Mouse (Mus musculus): ENCODE data around the gene Irgm1.
"Not testable (repeated sequence)": the region's sequence is repeated elsewhere in the genome, so short reads cannot be mapped to it uniquely, and the experiment has no call there.

Irgm1 gene

GRCm38 (mm10) chr11:48833078-48833730 lies 38.3 kb downstream of the Irgm1 start:
- no peak for DNase-seq (ENCODE audit: low spot score)

GRCm38 (mm10) chr11:48831273-48831672 lies 40.2 kb downstream of the Irgm1 start:
- DNase-seq (ENCODE audit: low spot score), result no peak

- DNase-seq (ENCODE audit: low spot score), result no peak
Measured at GRCm38 (mm10) chr11:48830279-48830678, 41.2 kb downstream of the Irgm1 start.

DNA sequence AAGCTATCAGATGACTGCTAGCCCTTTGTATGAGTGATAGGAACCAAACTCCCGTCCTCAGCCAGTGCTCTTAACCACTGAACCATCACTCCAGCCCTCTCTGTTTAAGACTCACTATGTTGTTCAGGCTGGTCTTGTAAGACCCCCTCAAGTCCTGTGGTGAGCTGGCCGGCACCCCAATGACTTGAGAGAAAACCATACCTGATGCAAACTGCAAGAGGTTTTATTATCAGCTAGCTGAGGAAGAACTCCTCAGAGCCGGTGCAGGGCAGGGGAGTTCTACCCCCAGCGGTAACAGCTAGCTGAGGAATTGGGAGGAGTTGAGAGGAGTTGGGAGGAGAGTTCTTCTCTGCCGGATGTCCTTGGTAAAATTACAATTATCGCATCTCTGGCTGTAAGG lies 43.6 kb downstream of the Irgm1 start:
- DNase-seq (ENCODE audit: low spot score), result no peak

- peak; percentile 70 for DNase-seq (ENCODE audit: low spot score)
Measured at GRCm38 (mm10) chr11:48826752-48827096, 44.8 kb downstream of the Irgm1 start.

GRCm38 (mm10) chr11:48825979-48826751 lies 45.3 kb downstream of the Irgm1 start, which contains the start of the genes Trim7 and Gm12184:
TSS of gene Trim7 (plus strand) at chr11:48826140.
TSS of gene Gm12184 (minus strand) at chr11:48826655.
- DNase-seq (ENCODE audit: low spot score), result not testable (repeated sequence)

DNA sequence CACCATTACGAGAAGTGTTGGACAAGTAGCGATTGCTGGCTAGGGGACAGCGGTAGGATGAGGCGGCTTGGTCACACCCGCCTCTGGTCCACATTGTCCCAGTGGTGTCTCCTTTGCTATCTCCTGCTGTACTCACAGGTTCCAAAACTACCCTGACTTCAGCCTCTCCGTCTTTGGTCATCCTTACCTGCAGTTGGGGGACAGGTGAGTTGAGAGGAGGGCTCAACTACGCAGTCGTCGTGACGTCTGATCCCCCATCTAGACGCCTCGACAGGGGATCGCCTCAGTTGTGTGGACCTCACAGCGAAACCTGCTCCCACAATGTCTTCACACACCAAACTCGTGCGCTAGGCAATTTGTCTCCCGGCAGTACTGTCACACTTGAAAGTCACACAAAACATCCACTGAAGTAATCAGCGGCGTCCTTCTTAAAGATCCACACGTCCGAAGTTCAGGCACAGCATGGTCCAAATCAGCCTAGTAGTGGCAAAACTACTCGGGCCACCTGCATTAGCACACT lies 47.1 kb downstream of the Irgm1 start:
- no peak for DNase-seq (ENCODE audit: low spot score)

DNA sequence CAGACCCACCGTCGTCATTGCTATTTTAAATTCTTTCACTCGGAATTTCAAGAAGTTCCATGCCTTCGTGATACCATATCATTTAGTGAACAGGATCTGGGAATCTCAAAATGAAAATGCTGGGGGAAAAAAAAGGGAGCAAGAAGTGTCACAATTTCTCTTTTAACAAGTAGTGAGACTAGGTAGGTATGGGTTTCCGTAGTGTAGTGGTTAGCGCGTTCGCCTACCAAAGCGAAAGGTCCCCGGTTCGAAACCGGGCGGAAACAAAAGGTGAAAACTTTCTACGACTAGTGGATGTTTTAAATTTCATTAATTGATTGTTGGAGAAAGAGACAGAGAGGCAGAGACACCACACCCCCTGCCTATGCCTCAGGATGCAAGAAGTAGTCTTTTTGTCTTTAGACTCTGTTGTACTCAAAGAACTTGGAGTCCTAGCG lies 47.9 kb downstream of the Irgm1 start:
- DNase-seq (ENCODE audit: low spot score), result peak; percentile 87

- DNase-seq (ENCODE audit: low spot score), result peak; percentile 54
Measured at GRCm38 (mm10) chr11:48822768-48823512, 48.5 kb downstream of the Irgm1 start.

GRCm38 (mm10) chr11:48821299-48821698 lies 50.2 kb downstream of the Irgm1 start:
- not testable (repeated sequence) for DNase-seq (ENCODE audit: low spot score)

DNA sequence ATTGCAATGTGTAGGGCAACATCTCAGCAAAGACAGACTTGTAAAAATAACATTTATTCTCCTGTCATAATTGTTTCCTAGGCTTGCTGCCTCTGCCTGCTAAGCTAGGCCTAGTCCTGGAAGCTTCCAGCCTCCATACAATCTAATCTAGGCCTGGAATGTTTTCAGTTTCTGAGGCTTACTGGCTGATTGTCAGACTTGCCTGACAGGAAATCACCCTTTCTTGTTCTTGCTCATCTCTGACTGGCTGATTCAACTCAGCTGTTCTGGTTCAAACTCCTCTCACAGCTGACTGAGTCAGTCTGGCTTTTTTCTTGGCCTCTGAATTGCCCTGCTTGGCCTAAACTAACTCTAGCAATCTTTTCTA lies 51.2 kb downstream of the Irgm1 start:
- no peak for DNase-seq (ENCODE audit: low spot score)

DNA sequence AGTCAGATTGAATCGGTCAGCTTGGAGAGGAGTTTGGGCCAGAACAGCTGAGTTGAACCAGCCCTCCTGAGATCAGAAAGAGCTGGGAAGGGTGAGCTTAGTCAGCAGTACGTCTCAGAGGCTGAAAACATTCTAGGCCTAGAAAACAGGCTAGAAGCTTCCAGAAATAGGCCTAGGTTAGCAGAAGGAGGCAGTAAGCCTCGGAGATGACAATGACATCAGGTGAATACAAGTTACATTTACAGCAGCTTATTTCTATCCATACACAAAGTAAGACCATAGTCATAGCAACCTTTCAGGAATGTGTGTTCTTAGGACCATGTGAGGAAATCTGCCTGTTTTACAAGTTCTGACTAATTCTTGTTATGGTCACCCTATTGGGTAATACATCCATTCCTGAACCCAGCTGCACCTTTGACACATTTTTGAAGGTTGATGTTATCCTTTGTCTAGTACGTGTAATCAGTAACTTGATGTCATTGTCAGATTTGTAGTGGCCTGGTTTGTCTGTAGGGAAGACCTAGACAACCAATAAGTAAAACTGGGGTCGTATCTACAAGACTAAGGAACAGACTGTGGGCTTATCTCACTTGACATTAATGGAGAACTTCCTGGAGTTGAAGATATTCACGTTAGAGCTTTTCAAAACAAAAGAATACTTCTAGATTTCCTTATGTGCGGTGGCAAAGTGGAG lies 51.7 kb downstream of the Irgm1 start:
- DNase-seq (ENCODE audit: low spot score), result no peak

DNA sequence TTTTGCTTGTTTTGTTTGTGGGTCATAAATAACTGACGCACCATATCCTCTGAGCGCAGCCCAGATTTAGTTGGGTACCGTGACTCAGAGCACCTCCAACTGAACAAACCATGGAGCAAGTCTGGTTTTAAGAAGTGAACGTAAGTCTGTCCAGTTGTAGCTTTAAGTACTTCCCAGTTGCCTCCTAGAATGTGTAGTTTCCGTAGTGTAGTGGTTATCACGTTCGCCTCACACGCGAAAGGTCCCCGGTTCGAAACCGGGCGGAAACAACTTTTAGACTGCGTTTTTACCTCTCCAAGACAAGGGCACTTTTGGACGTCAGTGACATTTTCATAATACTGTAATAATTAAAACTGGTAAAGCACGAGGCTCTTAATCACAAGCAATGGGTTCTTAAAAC lies 53.1 kb downstream of the Irgm1 start:
- DNase-seq (ENCODE audit: low spot score), result peak; percentile 98

GRCm38 (mm10) chr11:48817794-48818193 lies 53.7 kb downstream of the Irgm1 start:
- peak; percentile 53 for DNase-seq (ENCODE audit: low spot score)

GRCm38 (mm10) chr11:48816800-48817665 lies 54.5 kb downstream of the Irgm1 start, which contains the start of gene Trim41:
TSS of gene Trim41 (minus strand) at chr11:48817353.
- DNase-seq (ENCODE audit: low spot score), result peak; percentile 100

- peak; percentile 83 for DNase-seq (ENCODE audit: low spot score)
Measured at GRCm38 (mm10) chr11:48816281-48816781, 55.2 kb downstream of the Irgm1 start.

DNA sequence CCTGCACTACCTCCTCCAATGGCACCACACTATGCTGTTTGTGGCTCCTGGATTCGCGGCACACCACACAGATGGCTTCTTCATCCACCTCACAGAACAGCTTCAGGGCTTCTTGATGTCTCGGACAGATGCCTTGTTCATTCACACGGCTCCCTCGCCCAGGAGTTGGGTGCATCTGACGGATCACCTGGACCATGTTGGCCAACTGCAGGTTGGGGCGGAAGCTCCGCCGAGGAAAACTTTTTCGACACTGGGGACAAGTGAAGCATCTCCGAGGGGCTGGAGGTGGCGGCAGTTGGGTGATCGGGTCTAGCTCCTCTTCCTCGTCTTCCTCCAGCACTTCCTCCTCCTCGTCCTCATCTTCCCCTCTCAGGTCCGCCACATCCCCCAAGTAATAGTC lies 55.6 kb downstream of the Irgm1 start:
- DNase-seq (ENCODE audit: low spot score), result no peak

DNA sequence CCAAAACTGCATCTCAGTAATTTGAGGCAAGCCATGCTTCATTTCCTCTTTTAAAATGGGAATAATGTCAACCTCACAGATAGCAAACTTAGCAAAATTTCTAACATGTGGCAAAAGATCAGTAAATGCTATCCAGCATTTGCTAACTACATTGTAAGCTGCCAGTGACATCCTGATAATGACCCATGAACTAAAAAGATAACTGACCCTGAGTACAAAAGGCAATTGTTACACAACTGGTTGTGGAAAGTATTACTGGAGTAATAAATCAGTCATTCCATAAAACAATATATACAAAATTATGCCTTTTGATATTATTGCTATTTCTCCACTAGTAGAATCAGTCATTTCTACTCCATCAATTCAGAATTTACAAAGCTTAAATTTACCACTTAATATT lies 57.7 kb downstream of the Irgm1 start:
- DNase-seq (ENCODE audit: low spot score), result no peak
